Mouse (Mus musculus): ENCODE measurements around the gene Trp73. TPM values are rescaled to one million over a fixed set of nuclear protein-coding genes. Genes with fewer than 3 reads are reported as not detected.

Trp73 gene
- polyA plus RNA-seq, 1 experiment from 2014 or later: 1.5 TPM

Other genes starting within 250 kb of the Trp73 start
- gene A430005L14Rik, start 183.0 kb downstream of the Trp73 start, polyA plus RNA-seq (2015; fragmentation: Nextera tagmentation; extraction: Ambion mirVana): 58.4 and 58.8 TPM in 2 replicates
- 11.5 and 12.6 TPM in 2 replicates for gene Dffb, start 165.1 kb downstream of the Trp73 start, polyA plus RNA-seq (2015; fragmentation: Nextera tagmentation; extraction: Ambion mirVana)
- 21.0 and 21.9 TPM in 2 replicates for gene Cep104, start 165.0 kb downstream of the Trp73 start, polyA plus RNA-seq (2015; fragmentation: Nextera tagmentation; extraction: Ambion mirVana)
- gene Lrrc47, start 128.5 kb downstream of the Trp73 start, polyA plus RNA-seq (2015; fragmentation: Nextera tagmentation; extraction: Ambion mirVana): 23.1 and 25.6 TPM in 2 replicates
- 8.2 and 11.5 TPM in 2 replicates for gene Smim1, start 114.0 kb downstream of the Trp73 start, polyA plus RNA-seq (2015; fragmentation: Nextera tagmentation; extraction: Ambion mirVana)
- gene Ccdc27, start 97.5 kb downstream of the Trp73 start, polyA plus RNA-seq (2015; fragmentation: Nextera tagmentation; extraction: Ambion mirVana): not detected in 2 replicates
- gene Wrap73, start 2.2 kb upstream of the Trp73 start, polyA plus RNA-seq (2015; fragmentation: Nextera tagmentation; extraction: Ambion mirVana): 46.6 and 53.9 TPM in 2 replicates
- gene Tprgl, start 20.5 kb upstream of the Trp73 start, polyA plus RNA-seq (2015; fragmentation: Nextera tagmentation; extraction: Ambion mirVana): 206 and 225 TPM in 2 replicates
- gene Megf6, start 30.5 kb upstream of the Trp73 start, polyA plus RNA-seq (2015; fragmentation: Nextera tagmentation; extraction: Ambion mirVana): 9.4 and 9.5 TPM in 2 replicates
- 0.96 and 1.4 TPM in 2 replicates for gene Arhgef16, start 161.5 kb upstream of the Trp73 start, polyA plus RNA-seq (2015; fragmentation: Nextera tagmentation; extraction: Ambion mirVana)
- gene B230104I21Rik, start 195.9 kb upstream of the Trp73 start, polyA plus RNA-seq (2015; fragmentation: Nextera tagmentation; extraction: Ambion mirVana): not detected in 2 replicates

Data from midbrain, embryonic 15.5 days (tissue).